Mouse (Mus musculus): ENCODE data around the gene Hinfp. TPM values are rescaled to one million over a fixed set of nuclear protein-coding genes. Genes with fewer than 3 reads are reported as not detected.
"Not testable (repeated sequence)": the region's sequence is repeated elsewhere in the genome, so short reads cannot be mapped to it uniquely, and the experiment has no call there.

Gene Hinfp
- polyA plus RNA-seq, 1 experiment from 2014 or later, result 14.9 TPM

DNA sequence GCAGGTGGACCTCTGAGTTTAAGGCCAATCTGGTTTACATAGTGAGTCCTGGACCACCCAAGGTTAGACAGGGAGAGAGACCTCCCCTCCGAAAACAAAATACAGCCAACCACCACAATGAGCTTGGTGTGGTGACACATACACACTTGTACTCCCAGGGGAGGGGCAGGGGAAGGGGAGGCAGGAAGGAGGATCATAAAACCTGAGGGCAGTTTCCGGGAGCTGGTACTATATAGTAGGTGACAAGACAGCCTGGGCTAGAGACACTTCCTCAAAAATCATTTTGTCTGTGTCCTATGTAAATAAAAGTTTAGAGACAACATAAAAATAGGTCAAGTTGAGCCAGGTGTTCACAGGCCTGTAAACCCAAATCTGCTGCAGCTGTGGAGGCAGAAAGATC, 1.8 kb upstream of the Hinfp start:
- H3K27me3 ChIP-seq (replicated peaks), result no peaks in the 10 kb centered on the region
- H3K27ac ChIP-seq (replicated peaks), result no peak overlapping the region
- H3K36me3 ChIP-seq, result peaks cover 9% of the 10 kb centered on the region
- no peaks in the 10 kb centered on the region for H3K9me3 ChIP-seq
- no peak overlapping the region for H3K9ac ChIP-seq
- 82% methylated on average over 2 of the region's 2 CpGs for WGBS
- no peak for ATAC-seq (ENCODE audit: extremely low read depth, insufficient number of reproducible peaks, low FRiP score, low TSS enrichment)
- H3K4me2 ChIP-seq, result no peak overlapping the region
- H3K4me1 ChIP-seq, result peaks cover 34% of the 10 kb centered on the region
- H3K4me3 ChIP-seq, result no peak overlapping the region

- peaks cover 16% of the 10 kb centered on the region for H3K36me3 ChIP-seq
- H3K4me2 ChIP-seq, result peak overlapping the region; percentile 70; the same call in 1 of the 2 replicates
- H3K27ac ChIP-seq (replicated peaks), result no peak overlapping the region
- H3K9me3 ChIP-seq, result no peaks in the 10 kb centered on the region
- no peak overlapping the region for H3K4me3 ChIP-seq
- H3K9ac ChIP-seq, result no peak overlapping the region
- ATAC-seq (ENCODE audit: extremely low read depth, insufficient number of reproducible peaks, low FRiP score, low TSS enrichment), result no peak
- H3K4me1 ChIP-seq, result peaks cover 28% of the 10 kb centered on the region
- no peaks in the 10 kb centered on the region for H3K27me3 ChIP-seq (replicated peaks)
- WGBS, result 87% methylated on average over 6 of the region's 6 CpGs
Observed at GRCm38 (mm10) chr9:44306532-44306931, 1.1 kb upstream of the Hinfp start.

DNA sequence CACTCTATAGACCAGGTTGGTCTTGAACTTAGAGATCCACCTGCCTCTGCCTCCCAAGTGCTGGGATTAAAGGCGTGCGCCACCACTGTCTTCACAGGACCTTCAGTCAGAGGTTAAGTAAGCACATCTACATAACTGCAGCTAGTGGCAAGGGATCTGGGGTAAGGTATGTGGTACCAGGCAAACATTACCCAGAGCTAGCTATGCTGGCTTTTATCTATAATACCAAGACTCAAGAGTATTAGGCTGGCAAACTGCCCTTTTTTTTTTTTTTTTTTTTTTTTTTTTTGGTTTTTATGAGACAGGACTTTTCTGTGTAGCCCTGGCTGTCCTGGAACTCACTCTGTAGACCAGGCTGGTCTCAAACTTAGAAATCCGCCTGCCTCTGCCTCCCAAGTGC, 5.5 kb downstream of the Hinfp start:
- H3K9me3 ChIP-seq; H3K27me3 ChIP-seq (replicated peaks); H3K9ac ChIP-seq; H3K4me2 ChIP-seq; H3K27ac ChIP-seq (replicated peaks); H3K4me3 ChIP-seq; ATAC-seq (ENCODE audit: extremely low read depth, insufficient number of reproducible peaks, low FRiP score, low TSS enrichment): not testable (repeated sequence)
- 90% methylated on average over 3 of the region's 3 CpGs for WGBS
- peaks cover 14% of the 10 kb centered on the region for H3K4me1 ChIP-seq
- H3K36me3 ChIP-seq, result peaks cover 79% of the 10 kb centered on the region

- Histone ChIP-seq H3K4me2 (no peak overlapping the region), H3K27ac (replicated peaks) (no peak overlapping the region), H3K9me3 (no peaks in the 10 kb centered on the region), H3K27me3 (replicated peaks) (peaks cover 27% of the 10 kb centered on the region), H3K4me3 (no peak overlapping the region), H3K9ac (no peak overlapping the region), H3K4me1 (peaks cover 20% of the 10 kb centered on the region), H3K36me3 (peaks cover 76% of the 10 kb centered on the region)
- no peak for ATAC-seq (ENCODE audit: extremely low read depth, insufficient number of reproducible peaks, low FRiP score, low TSS enrichment)
- WGBS, result 73% methylated on average over 3 of the region's 3 CpGs
Observed at GRCm38 (mm10) chr9:44292490-44292889, 13.0 kb downstream of the Hinfp start.

DNA sequence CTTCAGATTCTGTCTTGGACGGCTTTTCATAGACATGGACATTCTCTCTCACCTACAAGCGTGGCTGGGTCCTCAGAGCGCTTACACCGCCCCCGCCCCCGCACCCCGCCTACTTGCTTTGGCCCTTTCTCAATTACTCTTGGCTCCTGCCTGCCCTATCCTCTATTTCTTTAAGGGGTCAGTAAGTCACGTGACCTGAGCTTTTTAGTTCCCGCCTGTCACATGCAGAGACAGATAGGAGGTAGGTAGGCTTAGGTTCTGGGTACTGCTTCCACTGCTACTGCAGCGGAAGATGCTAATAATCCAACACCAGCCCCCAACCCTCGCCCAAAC, 16.5 kb downstream of the Hinfp start:
- Histone ChIP-seq H3K4me1 (peaks cover 26% of the 10 kb centered on the region), H3K27me3 (replicated peaks) (peaks cover 44% of the 10 kb centered on the region), H3K27ac (replicated peaks) (peak overlapping the region; percentile 55; the same call in 1 of the 2 replicates), H3K9ac (peak overlapping the region; percentile 86), H3K4me2 (peak overlapping the region; percentile 97), H3K9me3 (no peaks in the 10 kb centered on the region), H3K36me3 (peaks cover 41% of the 10 kb centered on the region), H3K4me3 (peak overlapping the region; percentile 78)
- 6% methylated on average over 11 of the region's 11 CpGs for WGBS
- ATAC-seq (ENCODE audit: extremely low read depth, insufficient number of reproducible peaks, low FRiP score, low TSS enrichment), result no peak

- Histone ChIP-seq H3K4me3 (peak within 1 kb of the TSS; percentile 78), H3K9ac (peak within 1 kb of the TSS; percentile 86), H3K4me2 (peak within 1 kb of the TSS; percentile 97), H3K27me3 (replicated peaks) (peaks cover 44% of the 10 kb centered on the region), H3K9me3 (no peaks in the 10 kb centered on the region), H3K4me1 (peaks cover 29% of the 10 kb centered on the region), H3K36me3 (peaks cover 35% of the 10 kb centered on the region), H3K27ac (replicated peaks) (peak within 1 kb of the TSS; percentile 55)
- WGBS, result 2% methylated on average over 38 of the region's 38 CpGs
- ATAC-seq (ENCODE audit: extremely low read depth, insufficient number of reproducible peaks, low FRiP score, low TSS enrichment), result peak; percentile 59; the same call in 1 of the 2 replicates
Observed at GRCm38 (mm10) chr9:44288076-44288958, 17.2 kb downstream of the Hinfp start, which contains the start of gene Abcg4. Abcg4 (minus strand) TSS chr9:44288615.

DNA sequence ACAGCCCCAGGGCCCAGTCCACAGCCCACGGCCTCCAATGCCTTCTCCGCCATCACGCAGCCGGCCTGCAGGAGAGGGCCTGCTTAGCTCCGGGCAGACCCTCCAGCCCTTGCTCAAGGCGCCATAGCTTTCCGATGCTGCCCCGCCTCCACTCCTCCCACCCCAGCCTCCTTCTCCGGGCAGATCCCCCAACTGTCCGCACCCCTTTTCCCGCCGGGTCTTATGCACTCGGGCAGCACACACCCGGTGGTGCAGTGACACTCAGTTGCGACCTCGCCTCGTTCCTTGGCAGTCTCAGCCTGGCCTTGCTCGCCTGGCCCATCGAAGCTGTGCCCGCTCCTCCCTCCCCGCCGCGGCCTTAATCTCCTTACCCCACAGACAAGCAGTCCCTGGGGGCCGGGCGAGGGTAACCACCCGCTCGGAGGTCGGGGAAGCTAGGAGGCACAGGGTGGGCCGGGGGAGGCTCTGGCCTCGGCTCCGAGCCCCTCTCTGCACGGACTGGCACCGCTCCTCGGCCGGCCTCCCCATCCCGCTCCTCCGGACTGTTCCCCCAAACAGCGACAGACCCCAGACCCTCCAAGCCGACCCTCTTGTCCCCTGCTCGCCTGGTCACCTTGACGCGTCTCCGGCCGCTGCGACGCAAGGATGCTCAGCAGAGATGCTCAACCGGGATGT, 17.9 kb downstream of the Hinfp start:
- H3K36me3 ChIP-seq, result peaks cover 27% of the 10 kb centered on the region
- H3K4me1 ChIP-seq, result peaks cover 32% of the 10 kb centered on the region
- ATAC-seq (ENCODE audit: extremely low read depth, insufficient number of reproducible peaks, low FRiP score, low TSS enrichment), result peak; percentile 40; the same call in 1 of the 2 replicates
- peak overlapping the region; percentile 78 for H3K4me3 ChIP-seq
- H3K4me2 ChIP-seq, result peak overlapping the region; percentile 97
- peaks cover 44% of the 10 kb centered on the region for H3K27me3 ChIP-seq (replicated peaks)
- WGBS, result under 1% methylated on average over 46 of the region's 47 CpGs
- peak overlapping the region; percentile 86 for H3K9ac ChIP-seq
- no peaks in the 10 kb centered on the region for H3K9me3 ChIP-seq
- H3K27ac ChIP-seq (replicated peaks), result peak overlapping the region; percentile 55; the same call in 1 of the 2 replicates

GRCm38 (mm10) chr9:44287003-44287400, 18.5 kb downstream of the Hinfp start:
- peaks cover 32% of the 10 kb centered on the region for H3K4me1 ChIP-seq
- H3K27me3 ChIP-seq (replicated peaks), result peaks cover 44% of the 10 kb centered on the region
- H3K9me3 ChIP-seq, result no peaks in the 10 kb centered on the region
- peak overlapping the region; percentile 78 for H3K4me3 ChIP-seq
- WGBS, result 7% methylated on average over 11 of the region's 11 CpGs
- peak overlapping the region; percentile 86 for H3K9ac ChIP-seq
- H3K27ac ChIP-seq (replicated peaks), result 0 out of 2 replicates have a peak overlapping the region, but pooled peaks have one; percentile 55
- peak; percentile 7; the same call in 1 of the 2 replicates for ATAC-seq (ENCODE audit: extremely low read depth, insufficient number of reproducible peaks, low FRiP score, low TSS enrichment)
- peaks cover 22% of the 10 kb centered on the region for H3K36me3 ChIP-seq
- peak overlapping the region; percentile 97 for H3K4me2 ChIP-seq

GRCm38 (mm10) chr9:44286256-44286850, 19.1 kb downstream of the Hinfp start:
- Histone ChIP-seq H3K9me3 (no peaks in the 10 kb centered on the region), H3K36me3 (peaks cover 20% of the 10 kb centered on the region), H3K4me3 (peak overlapping the region; percentile 78), H3K27ac (replicated peaks) (no peak overlapping the region), H3K9ac (peak overlapping the region; percentile 86; the same call in 1 of the 2 replicates), H3K27me3 (replicated peaks) (peaks cover 44% of the 10 kb centered on the region), H3K4me2 (peak overlapping the region; percentile 97), H3K4me1 (peaks cover 32% of the 10 kb centered on the region)
- WGBS, result 13% methylated on average over 6 of the region's 6 CpGs
- no peak for ATAC-seq (ENCODE audit: extremely low read depth, insufficient number of reproducible peaks, low FRiP score, low TSS enrichment)

DNA sequence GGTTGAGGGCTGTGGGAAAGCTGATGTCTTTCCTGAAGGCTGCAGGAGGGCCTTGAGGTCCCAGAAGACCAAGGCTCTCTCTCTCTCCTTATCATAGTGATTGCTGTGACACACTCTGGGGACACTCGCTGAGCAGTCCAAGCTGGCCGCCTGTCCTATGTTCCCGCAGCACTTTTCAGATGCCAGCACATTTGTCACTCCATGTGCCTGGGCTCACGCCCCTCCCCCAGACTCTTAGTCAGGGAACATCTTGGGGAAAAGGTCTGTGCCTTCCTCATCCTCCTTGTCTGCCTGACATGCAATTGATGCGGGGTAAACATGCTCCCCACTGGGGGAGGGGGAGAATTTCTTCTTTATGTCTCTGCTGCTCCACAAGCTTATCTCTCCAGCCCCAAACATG, 22.3 kb downstream of the Hinfp start:
- peaks cover 19% of the 10 kb centered on the region for H3K4me1 ChIP-seq
- peaks cover 24% of the 10 kb centered on the region for H3K27me3 ChIP-seq (replicated peaks)
- H3K9me3 ChIP-seq, result no peaks in the 10 kb centered on the region
- H3K9ac ChIP-seq, result no peak overlapping the region
- WGBS, result 34% methylated on average over 5 of the region's 5 CpGs
- no peak for ATAC-seq (ENCODE audit: extremely low read depth, insufficient number of reproducible peaks, low FRiP score, low TSS enrichment)
- H3K27ac ChIP-seq (replicated peaks), result no peak overlapping the region
- peaks cover 16% of the 10 kb centered on the region for H3K36me3 ChIP-seq
- no peak overlapping the region for H3K4me2 ChIP-seq
- H3K4me3 ChIP-seq, result no peak overlapping the region

DNA sequence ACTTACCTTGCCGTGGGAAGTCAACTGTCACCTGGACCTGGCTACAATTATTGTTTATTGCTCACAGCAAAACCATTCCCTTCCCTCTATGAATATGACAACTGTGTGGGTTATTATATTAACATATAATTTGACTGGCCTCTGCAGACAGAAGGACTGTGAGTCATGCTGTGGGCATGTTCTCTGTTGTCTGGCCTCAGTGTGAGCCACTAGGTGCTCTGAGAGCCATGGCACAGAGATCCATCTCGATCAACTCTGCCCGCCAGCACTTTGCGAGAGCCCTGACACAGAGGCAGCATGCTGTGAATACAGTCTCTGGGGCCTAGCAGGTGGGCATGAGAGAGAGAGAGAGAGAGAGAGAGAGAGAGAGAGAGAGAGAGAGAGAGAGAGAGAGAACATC, 35.5 kb downstream of the Hinfp start:
- H3K9ac ChIP-seq, result no peak overlapping the region
- no peaks in the 10 kb centered on the region for H3K9me3 ChIP-seq
- no peaks in the 10 kb centered on the region for H3K36me3 ChIP-seq
- no peak overlapping the region for H3K4me3 ChIP-seq
- no peak for ATAC-seq (ENCODE audit: extremely low read depth, insufficient number of reproducible peaks, low FRiP score, low TSS enrichment)
- peaks cover 16% of the 10 kb centered on the region for H3K4me1 ChIP-seq
- WGBS, result 87% methylated on average over 4 of the region's 4 CpGs
- H3K27me3 ChIP-seq (replicated peaks), result no peaks in the 10 kb centered on the region; the same call in 1 of the 2 replicates
- H3K4me2 ChIP-seq, result no peak overlapping the region
- H3K27ac ChIP-seq (replicated peaks), result no peak overlapping the region
